Mouse (Mus musculus) retina, adult 2 months (tissue): ENCODE results near the gene Otud1.

Experiments
- DNase-seq: peaks from one replicate; pipeline ENCODE4 v3.0.0-alpha.2; 2012; ENCODE audit warnings: low read depth, low spot score

Otud1 gene

DNA sequence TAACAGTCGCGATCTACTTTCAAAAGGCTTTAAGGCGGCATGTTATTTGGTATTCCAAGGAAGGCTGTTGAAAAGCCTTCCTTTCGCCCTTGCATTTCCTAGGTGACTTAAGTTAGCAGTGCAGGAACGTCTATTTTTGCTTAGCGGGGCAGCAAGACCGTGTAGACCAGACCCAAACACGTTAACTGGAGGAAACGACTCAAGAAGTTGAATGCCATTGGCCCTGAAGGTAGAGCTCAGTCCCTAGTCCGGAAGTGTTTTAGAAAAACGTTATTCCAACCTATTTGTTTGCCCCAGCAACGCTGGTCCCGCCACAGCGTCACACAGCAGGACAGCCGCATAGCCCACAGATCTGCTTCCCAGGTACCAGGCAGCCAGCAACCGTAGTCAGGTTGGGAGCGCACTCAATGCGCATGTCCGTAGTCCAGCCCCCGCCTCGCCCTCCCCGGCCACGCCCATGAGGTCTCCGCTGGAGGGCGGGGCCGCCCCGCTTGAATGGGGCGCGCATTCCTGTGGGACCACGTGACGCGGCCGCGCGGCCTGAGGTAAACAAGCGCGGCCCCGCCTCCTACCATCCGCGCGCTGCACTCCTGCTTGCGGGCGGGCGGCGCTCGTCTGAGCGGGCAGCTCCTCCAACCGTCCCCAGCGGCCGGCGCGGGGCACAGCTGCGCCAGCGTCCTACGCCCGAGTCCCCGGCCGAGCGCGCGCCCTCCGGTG, at the start of gene Otud1:
TSS of gene Otud1 (plus strand) at position 595 of the 717 bp plus-strand sequence.
- DNase-seq = peak; percentile 95

- no peak for DNase-seq
These were observed 49.7 kb upstream of the Otud1 start for GRCm38 (mm10) chr2:19607852-19608251.

DNA sequence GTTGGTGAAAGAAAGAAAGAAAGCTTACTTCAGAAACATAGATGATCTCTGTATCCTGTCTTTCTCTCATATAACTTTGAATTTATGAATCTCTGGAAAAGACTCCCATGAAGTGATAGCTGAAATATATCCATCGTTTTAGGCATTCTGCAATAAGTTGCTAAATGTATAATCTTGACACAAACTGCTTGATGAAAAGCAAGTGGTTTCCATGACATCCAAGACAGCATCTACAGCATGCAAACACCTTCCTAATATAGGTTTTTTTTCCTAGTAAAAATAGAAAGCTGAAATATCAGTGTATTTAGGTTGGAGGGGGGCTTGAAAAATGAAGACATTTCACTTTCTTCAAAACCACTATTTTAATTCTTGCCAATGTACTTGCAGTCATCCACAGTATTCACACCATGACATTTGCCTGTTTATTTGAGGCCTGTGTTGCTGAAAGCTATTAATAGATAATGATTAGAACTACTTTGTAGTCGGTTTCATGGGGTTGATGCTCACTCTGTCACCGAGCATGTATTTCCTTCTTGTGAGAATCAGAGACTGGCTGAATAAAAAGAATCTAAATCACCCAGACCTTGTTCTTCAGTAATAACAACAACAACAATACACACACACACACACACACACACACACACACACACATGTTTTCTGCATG, 49.0 kb upstream of the Otud1 start:
- DNase-seq = no peak

GRCm38 (mm10) chr2:19622041-19622440, 35.5 kb upstream of the Otud1 start:
- DNase-seq = no peak

GRCm38 (mm10) chr2:19627044-19627443, 30.5 kb upstream of the Otud1 start:
- DNase-seq = no peak

DNA sequence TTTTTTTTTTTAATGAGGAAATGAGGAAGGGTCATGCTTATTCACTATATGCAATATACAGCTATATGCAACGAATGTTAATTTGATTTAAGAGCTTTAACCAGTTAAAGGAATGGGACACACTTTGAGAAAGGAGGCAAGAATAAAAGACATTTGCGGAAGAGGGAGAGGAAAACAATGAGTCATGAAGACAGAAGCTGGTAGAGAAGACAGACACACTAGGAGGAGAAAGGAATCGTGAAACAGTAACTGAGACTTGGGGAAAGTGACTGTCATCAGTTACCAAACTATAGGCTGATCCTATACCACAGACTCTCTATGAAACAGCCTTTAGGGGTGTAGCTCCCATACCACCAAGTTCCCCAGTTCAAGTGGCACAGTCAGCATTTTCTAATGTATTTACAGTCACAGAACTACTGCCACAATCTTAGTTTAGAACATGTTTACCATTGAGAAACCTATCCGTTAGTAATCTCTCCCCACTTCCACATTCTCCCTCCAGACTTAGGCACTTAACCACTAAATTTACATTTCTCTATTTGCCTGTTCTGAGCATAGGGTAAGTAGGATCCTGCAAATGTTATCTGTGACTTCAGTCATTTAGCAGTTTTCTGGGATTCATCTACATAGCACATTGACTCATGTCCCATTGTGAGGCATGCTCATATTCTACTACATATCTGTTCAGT, 29.5 kb upstream of the Otud1 start:
- DNase-seq = no peak

GRCm38 (mm10) chr2:19630544-19630943, 27.0 kb upstream of the Otud1 start:
- no peak for DNase-seq

GRCm38 (mm10) chr2:19633406-19633920, 24.1 kb upstream of the Otud1 start:
- DNase-seq = no peak

GRCm38 (mm10) chr2:19645182-19645581, 12.4 kb upstream of the Otud1 start:
- DNase-seq = no peak

GRCm38 (mm10) chr2:19646144-19646543, 11.4 kb upstream of the Otud1 start:
- DNase-seq = no peak

- no peak for DNase-seq
These were observed 10.6 kb upstream of the Otud1 start for GRCm38 (mm10) chr2:19646910-19647309.

GRCm38 (mm10) chr2:19656436-19656835, 1.1 kb upstream of the Otud1 start:
- no peak for DNase-seq

- DNase-seq = peak; percentile 22
These were observed 483 bp downstream of the Otud1 start for GRCm38 (mm10) chr2:19657881-19658589.

- DNase-seq = peak; percentile 9
These were observed 1.3 kb downstream of the Otud1 start for GRCm38 (mm10) chr2:19658661-19659384.

- no peak for DNase-seq
These were observed 3.3 kb downstream of the Otud1 start for GRCm38 (mm10) chr2:19660875-19661274.

DNA sequence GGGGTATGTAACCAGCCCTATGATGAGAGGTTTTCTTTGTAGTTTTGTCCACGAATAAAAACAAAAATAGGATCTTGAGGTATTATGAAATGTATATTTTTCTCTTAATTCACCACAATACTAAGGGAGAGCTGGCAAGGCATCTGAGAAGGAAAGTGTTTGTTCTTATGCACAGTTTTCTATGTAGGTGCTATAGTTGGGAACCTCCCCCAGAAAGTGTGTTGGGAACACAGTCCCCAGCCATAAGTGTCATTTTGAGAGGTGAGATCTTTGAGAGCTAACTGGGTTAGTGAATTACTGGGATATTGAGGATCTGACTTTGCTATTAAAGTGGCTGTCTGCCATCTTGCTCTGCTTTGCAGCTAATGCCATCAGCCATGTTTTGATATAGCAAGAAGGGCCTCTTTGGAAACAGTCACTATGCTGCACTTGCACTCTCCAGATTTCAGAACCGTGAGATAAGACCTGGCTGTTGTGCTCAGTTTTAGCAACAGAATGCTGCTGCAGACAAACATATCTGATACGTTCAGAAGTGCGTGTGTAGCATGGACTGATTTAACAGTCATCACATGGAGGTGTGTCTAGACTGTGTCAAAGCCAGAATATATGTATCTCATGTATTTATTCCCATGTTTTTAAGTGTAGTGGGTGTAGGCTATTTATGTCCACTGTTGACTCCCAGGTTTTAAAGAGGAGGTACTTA, 5.7 kb downstream of the Otud1 start:
- no peak for DNase-seq

DNA sequence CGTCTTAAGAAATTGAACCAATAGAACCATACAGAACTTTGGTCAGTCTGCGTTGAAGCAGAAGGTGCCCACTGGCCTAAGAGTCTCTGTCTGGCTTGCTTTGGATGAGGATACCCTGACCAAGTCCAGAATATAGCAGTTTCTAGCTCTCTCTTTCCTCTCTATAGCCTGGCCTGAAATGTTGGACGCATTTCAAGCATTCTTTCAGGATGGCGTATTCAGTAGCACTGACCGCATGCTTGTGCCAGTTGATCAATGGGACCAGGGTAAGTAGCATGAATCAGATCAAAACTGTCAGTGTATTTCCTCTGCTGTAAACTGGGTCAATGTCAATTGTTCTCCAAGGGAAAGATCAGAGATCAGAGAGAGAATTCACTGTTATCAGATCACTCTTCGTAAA, 6.6 kb downstream of the Otud1 start:
- DNase-seq = no peak

- DNase-seq = no peak
These were observed 7.3 kb downstream of the Otud1 start for GRCm38 (mm10) chr2:19664555-19665475.

DNA sequence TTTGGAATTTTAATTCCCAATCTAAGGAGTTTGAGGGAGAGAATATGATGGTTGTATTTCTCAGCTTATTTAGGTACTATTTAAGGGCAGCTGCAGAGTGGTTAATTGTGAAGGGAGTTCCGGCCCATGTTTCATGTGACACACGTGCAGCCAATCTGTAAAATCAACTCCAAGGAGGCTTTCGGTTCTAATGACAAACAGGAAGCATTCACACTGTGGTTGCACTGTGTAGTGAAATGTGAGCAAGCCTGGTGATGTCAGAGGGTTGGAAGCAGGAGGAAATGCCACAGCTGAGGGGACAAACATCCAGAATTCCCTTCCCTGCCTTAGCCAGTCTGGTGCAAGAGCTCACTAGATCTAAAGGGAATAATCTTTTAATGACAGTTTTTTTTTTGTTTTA, 8.3 kb downstream of the Otud1 start:
- DNase-seq = no peak
